Mouse (Mus musculus) megakaryocyte, embryonic 14.5 days (primary cell): ENCODE results near the gene Trio.

Experiments used
- FLI1 ChIP-seq: IDR thresholded peaks from 2 replicates; pipeline ENCODE4 v1.6.1; 2012; ENCODE audit warnings: low read length, inconsistent platforms, mixed read lengths
- GATA1 ChIP-seq: IDR thresholded peaks from 3 replicates; pipeline ENCODE4 v1.6.1; 2012; ENCODE audit warnings: mixed read lengths, low read length, inconsistent platforms, borderline replicate concordance

- TF ChIP-seq FLI1 (no peak), GATA1 (no peak)
Measured at GRCm38 (mm10) chr15:27826048-27826637, 199.5 kb downstream of the Trio start.
